Mouse (Mus musculus) heart, adult 2 months (tissue): ENCODE results near the gene Hamp.

Experiments used
- CTCF ChIP-seq: fragments of 200-600 bp; IDR thresholded peaks from 2 replicates; pipeline ENCODE4 v1.8.1; 2022; ENCODE audit warnings: antibody characterized with exemption, mild to moderate bottlenecking, moderate library complexity
- EP300 ChIP-seq: fragments of 200-500 bp; IDR thresholded peaks from 2 replicates; pipeline ENCODE4 v1.6.1; 2011; ENCODE audit warnings: low read depth, low read length, control low read depth; ENCODE audit not compliant: insufficient read depth
- POLR2A ChIP-seq: fragments of 200-500 bp; IDR thresholded peaks from 2 replicates; pipeline ENCODE4 v1.6.1; 2011; ENCODE audit warnings: mild to moderate bottlenecking, low read depth, low read length, control low read depth; ENCODE audit not compliant: insufficient read depth

GRCm38 (mm10) chr7:30920217-30920616, 23.6 kb downstream of the Hamp start:
- no peak for TF ChIP-seq CTCF
- TF ChIP-seq POLR2A = no peak
- no peak for TF ChIP-seq EP300
